Mouse (Mus musculus) ES-E14 (cell line): ENCODE results near the gene Pla2g4a. TPM values are rescaled to one million over a fixed set of nuclear protein-coding genes. Genes with fewer than 3 reads are reported as not detected.
"Not testable (repeated sequence)": the region's sequence is repeated elsewhere in the genome, so short reads cannot be mapped to it uniquely, and the experiment has no call there.

Experiments used
- DNase-seq: peaks from one replicate; pipeline ENCODE4 v3.0.0-alpha.2; 2013; ENCODE audit warnings: low read depth, low spot score
- H3K27ac ChIP-seq: 2 replicates; pipeline ENCODE4 v1.5.1; 2012; ENCODE audit warnings: low read depth, mild to moderate bottlenecking, low read length, moderate library complexity, mixed read lengths; ENCODE audit not compliant: poor library complexity, insufficient read depth, severe bottlenecking
- H3K36me3 ChIP-seq: 2 replicates; pipeline ENCODE4 v1.6.1; 2012; ENCODE audit warnings: mild to moderate bottlenecking, low read length, moderate library complexity, mixed read lengths; ENCODE audit not compliant: control insufficient read depth, poor library complexity, insufficient read depth, severe bottlenecking
- H3K4me1 ChIP-seq, 2 experiments: fragments of 150-350 bp in 1 of 2; sonication (generic) in 1 of 2; 2 replicates each; pipeline ENCODE4 v1.6.1; 2012; ENCODE audit warnings: low read length in 2 of 2, mild to moderate bottlenecking in 1 of 2, mixed read lengths in 1 of 2; ENCODE audit not compliant: control insufficient read depth in 2 of 2, insufficient read depth in 2 of 2, poor library complexity in 1 of 2
- H3K4me3 ChIP-seq, 2 experiments: fragments of 150-350 bp in 1 of 2; sonication (generic) in 1 of 2; 2 replicates each; pipeline ENCODE4 v1.5.1; 2012; ENCODE audit warnings: low read length in 2 of 2, low read depth in 1 of 2, mild to moderate bottlenecking in 1 of 2, mixed read lengths in 1 of 2; ENCODE audit not compliant: insufficient read depth in 1 of 2, poor library complexity in 1 of 2, severe bottlenecking in 1 of 2
- H3K9ac ChIP-seq: 2 replicates; pipeline ENCODE4 v1.6.1; 2012; ENCODE audit warnings: low read depth, mild to moderate bottlenecking, low read length, mixed read lengths; ENCODE audit not compliant: poor library complexity, insufficient read depth, severe bottlenecking
- H3K9me3 ChIP-seq: fragments of 150-350 bp; sonication (generic); 2 replicates; pipeline ENCODE4 v1.6.1; 2012; ENCODE audit warnings: low read depth, mild to moderate bottlenecking, low read length; ENCODE audit not compliant: control insufficient read depth, insufficient read depth
- CHD2 ChIP-seq: IDR thresholded peaks from 2 replicates; pipeline ENCODE4 v1.6.1; 2014; ENCODE audit warnings: mild to moderate bottlenecking, low read depth, low read length, inconsistent platforms
- HCFC1 ChIP-seq: IDR thresholded peaks from 2 replicates; pipeline ENCODE4 v1.6.1; 2012; ENCODE audit warnings: low read length, inconsistent platforms, borderline replicate concordance; ENCODE audit not compliant: insufficient read depth
- MAFK ChIP-seq: IDR thresholded peaks from 2 replicates; pipeline ENCODE4 v1.6.1; 2014; ENCODE audit warnings: mild to moderate bottlenecking, low read depth, low read length, inconsistent platforms; ENCODE audit not compliant: insufficient read depth
- ZC3H11A ChIP-seq: IDR thresholded peaks from 2 replicates; pipeline ENCODE4 v1.6.1; 2012; ENCODE audit warnings: low read depth, mild to moderate bottlenecking, inconsistent platforms, low read length, borderline replicate concordance
- ZNF384 ChIP-seq: IDR thresholded peaks from 2 replicates; pipeline ENCODE4 v1.6.1; 2012; ENCODE audit warnings: low read depth, low read length, inconsistent platforms
- in situ Hi-C, 2 experiments: fragments of 600-800 bp; cut with MboI; formaldehyde crosslinking; loops; one replicate each; pipeline ENCODE4 v1.15.1; 2025; ENCODE audit warnings: low sequenced_read_pairs in 2 of 2, inconsistent platforms in 1 of 2; ENCODE audit not compliant: unreplicated experiment in 2 of 2
- total RNA-seq: library from RNA; depleted of rRNA; stranded (reverse); fragments of 300-350 nt; gene quantifications from 2 replicates; pipeline ENCODE4 v1.2.3, GENCODE M21; 2012

Pla2g4a gene
- total RNA-seq, 1 experiment = 3.0 TPM

GRCm38 (mm10) chr1:149940301-149940700, 20.8 kb downstream of the Pla2g4a start:
- Histone ChIP-seq H3K4me3 (no peak overlapping the region), H3K9me3 (no peaks in the 10 kb centered on the region)
- TF ChIP-seq MAFK (no peak), CHD2 (no peak), HCFC1 (no peak)

GRCm38 (mm10) chr1:149939261-149940032, 21.6 kb downstream of the Pla2g4a start:
- H3K9me3 ChIP-seq = no peaks in the 10 kb centered on the region
- no peak overlapping the region for H3K4me3 ChIP-seq
- H3K9ac ChIP-seq = no peak overlapping the region
- no peak overlapping the region for H3K27ac ChIP-seq
- no peaks in the 10 kb centered on the region for H3K4me1 ChIP-seq
- in situ Hi-C loops = no loop called here
- no peak for DNase-seq
- TF ChIP-seq MAFK (no peak), ZC3H11A (no peak), HCFC1 (no peak), ZNF384 (no peak), CHD2 (no peak)
- H3K36me3 ChIP-seq = no peaks in the 10 kb centered on the region

More at GRCm38 (mm10) chr1:149940301-149940700, 20.8 kb downstream of the Pla2g4a start:
- no peak for DNase-seq
- in situ Hi-C loops = no loop called here
- no peak overlapping the region for H3K9ac ChIP-seq
- no peaks in the 10 kb centered on the region for H3K4me1 ChIP-seq
- no peaks in the 10 kb centered on the region for H3K36me3 ChIP-seq
- H3K27ac ChIP-seq = no peak overlapping the region

GRCm38 (mm10) chr1:149937825-149938224, 23.3 kb downstream of the Pla2g4a start:
- H3K9ac ChIP-seq = no peak overlapping the region
- no peak overlapping the region for H3K27ac ChIP-seq
- TF ChIP-seq ZNF384 (no peak), HCFC1 (no peak), MAFK (no peak)
- no peak overlapping the region for H3K4me3 ChIP-seq
- H3K9me3 ChIP-seq = no peaks in the 10 kb centered on the region
- no peak for DNase-seq
- no peaks in the 10 kb centered on the region for H3K36me3 ChIP-seq
- in situ Hi-C loops = no loop called here
- H3K4me1 ChIP-seq = no peaks in the 10 kb centered on the region

GRCm38 (mm10) chr1:149929140-149929539, 31.9 kb downstream of the Pla2g4a start:
- in situ Hi-C loops = no loop called here
- H3K9me3 ChIP-seq = no peaks in the 10 kb centered on the region
- DNase-seq = no peak
- no peaks in the 10 kb centered on the region for H3K4me1 ChIP-seq
- no peaks in the 10 kb centered on the region for H3K36me3 ChIP-seq
- H3K27ac ChIP-seq = no peak overlapping the region
- no peak for TF ChIP-seq CHD2
- no peak overlapping the region for H3K9ac ChIP-seq
- H3K4me3 ChIP-seq = no peak overlapping the region

- H3K4me1 ChIP-seq, H3K4me3 ChIP-seq, DNase-seq, H3K9ac ChIP-seq, in situ Hi-C loops, H3K36me3 ChIP-seq, H3K27ac ChIP-seq, H3K9me3 ChIP-seq: not testable (repeated sequence)
Measured at GRCm38 (mm10) chr1:149923737-149924136, 37.4 kb downstream of the Pla2g4a start.
